Mouse (Mus musculus) gastrocnemius, adult 8-10 months (tissue): ENCODE data around the gene Ilkap. TPM values are rescaled to one million over a fixed set of nuclear protein-coding genes. Genes with fewer than 3 reads are reported as not detected.

Source experiments
- DNase-seq, 2 experiments: peaks; one replicate each; pipeline ENCODE4 v3.0.0; 2022; ENCODE audit warnings: low spot score in 2 of 2
- total RNA-seq, 4 experiments: library from RNA; stranded (reverse); gene quantifications; 2 replicates each; pipeline ENCODE4 v1.2.4; 2022

Gene Ilkap
- total RNA-seq, 4 experiments from 2014 or later = 31.2 to 40.1 (median 34.0) TPM

DNA sequence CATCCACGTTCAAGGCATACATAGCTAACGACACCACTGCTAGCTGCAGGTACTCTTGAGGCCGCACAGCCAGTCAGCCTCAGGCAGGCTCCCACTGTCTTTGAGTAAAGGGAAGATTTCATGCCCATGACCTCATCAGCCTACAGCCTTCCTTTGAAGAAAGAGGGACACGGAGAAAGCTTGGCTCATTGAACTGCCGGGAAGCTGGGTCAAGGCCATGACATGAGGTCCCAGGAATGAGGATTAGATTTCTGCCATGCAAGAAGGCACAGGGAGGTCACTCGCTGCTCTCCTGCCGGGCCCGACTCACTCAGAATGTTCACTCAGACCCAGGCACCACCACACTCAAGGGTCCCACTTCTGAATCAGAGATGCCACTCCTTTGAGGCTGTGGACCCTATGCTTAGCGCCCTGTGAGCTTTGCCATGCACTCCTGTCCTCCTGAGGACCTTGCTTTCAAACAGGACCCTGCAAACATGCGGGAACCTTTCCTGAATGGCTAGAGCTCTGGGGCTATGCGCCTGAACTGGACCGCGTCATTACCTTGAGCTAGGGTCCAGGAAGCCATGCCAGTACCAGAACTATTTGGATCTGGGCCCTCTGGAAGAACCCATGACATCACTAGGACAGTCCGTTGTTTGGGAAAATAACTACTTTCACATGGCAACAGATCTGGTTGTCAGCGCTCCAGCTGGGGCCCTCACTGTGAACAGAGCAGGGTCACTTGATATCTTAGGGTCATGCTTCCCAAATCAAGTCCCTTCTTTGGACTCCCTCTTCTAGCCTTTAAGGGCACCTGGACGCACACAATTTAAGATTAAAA lies 33.6 kb downstream of the Ilkap start:
- DNase-seq = no peak

DNA sequence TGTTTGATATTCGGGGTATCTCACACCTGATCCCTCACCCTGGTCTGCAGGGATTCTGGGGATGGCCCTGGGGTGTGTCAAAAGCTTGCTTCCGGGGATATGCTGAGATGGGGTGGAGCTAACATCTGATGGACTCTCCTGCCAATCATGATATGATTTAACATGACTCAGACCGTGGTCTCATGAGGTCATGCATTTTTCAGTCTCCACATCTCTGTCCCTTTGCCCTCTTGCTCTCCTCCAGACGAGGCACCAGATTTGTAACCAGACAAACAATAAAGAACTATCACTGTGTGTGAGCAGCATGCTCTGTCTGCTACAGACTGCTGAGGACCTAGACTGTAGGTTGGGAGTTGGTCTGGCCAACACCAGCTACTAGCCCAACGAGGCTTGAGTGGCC lies 36.5 kb downstream of the Ilkap start:
- DNase-seq = no peak

DNA sequence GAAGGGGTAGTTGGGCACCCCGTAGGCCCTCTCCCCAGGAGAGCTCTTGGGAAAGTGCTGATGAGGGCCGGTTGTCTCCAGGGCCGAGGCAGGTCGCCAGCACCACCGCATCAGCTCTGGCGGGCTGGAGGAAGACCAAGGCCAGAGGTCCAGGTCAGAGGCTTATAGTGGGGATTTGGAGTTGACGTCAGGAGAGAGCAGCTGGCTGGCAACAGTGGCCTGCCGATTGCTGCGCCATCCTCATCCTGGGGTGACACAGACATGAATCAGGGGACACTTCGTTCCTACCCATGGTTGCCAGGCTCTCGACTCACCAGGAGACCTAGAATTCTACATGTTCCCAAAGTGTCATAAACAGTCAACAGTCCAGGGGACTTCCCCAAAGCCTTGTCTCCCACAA lies 42.5 kb downstream of the Ilkap start:
- DNase-seq = no peak

DNA sequence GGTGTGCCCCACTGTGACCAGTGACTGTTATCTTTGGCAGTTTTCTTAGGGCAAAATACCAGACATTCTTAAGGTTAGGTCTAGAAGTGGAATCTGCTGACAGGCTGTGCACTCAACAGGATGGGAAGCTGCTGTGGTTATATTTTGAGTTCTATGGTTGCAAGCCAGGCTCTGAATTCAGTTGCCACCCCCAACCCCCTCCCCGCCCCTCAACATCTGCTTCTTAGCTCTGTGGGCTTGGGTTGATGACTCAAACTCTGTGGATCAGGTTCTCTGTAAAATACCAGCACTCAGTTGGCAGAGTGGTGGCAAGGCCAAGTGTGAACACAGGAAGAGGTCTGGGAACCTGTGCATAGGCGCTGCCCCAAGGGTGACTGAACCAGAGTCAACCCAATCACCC lies 46.3 kb downstream of the Ilkap start:
- DNase-seq = no peak

DNA sequence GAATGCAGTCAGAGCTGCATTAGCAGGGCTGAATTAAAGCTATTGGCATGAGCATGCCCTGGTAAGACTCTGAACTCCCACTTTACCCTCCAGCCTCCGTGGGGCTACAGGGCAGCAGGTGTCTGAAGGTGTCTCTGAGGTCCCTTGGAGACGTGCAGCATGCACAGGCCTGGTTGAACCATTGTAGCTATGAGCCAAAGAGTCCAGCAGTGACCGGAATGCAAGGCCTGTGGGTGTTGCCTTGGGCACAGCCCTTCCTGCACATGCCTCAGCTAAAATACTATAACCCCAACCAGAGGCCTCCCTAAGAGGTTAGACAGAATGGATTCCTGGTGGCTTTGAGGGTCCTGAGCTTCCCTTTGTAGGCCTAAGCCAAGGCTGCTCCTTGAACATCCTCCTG lies 47.4 kb downstream of the Ilkap start:
- no peak for DNase-seq

DNA sequence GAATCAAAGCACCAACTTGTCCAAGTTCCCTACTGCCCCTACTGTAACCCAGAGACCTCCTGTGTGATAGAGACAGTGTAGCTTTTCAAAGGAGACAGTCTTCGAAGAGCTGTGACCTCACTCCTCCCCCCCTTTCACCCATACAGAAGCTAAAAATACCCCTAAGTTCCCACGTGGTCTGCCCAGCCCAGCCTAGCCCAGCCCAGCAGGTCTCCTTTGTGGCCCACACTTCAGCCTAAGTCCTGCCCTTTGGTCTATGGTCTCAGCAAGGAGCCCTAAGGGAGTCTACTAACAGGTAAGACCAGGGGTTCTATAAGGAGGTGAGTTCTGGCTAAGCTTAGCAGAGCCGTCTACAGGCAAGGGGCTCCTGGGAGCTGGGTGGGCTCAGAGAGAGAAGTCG lies 47.8 kb downstream of the Ilkap start, which contains the start of gene Klhl30:
Gene Klhl30 (plus strand): TSS at position 176 of the 400 bp plus-strand sequence.
- DNase-seq = peak in 1 of 2 experiments; percentile 39

DNA sequence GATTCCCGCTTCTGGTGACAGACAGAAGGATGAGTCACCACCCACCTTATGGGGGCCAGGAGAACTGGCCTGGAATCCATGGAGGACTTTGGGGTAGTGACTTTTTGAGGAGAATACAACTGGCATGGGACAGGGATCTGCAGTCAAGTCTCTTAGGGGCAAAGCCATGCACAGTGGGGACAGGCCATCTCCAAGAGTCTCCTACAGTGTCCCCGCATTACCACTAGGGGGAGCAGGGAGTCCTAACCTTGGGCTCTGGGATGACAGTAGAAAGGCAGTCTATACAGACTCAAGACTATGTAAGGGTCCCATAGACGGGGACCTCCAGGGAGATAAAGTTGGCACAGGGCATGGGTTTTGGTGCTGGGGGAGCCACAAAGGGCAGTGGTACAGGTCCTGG lies 51.7 kb downstream of the Ilkap start:
- peak; percentile 40 to 47 for DNase-seq

DNA sequence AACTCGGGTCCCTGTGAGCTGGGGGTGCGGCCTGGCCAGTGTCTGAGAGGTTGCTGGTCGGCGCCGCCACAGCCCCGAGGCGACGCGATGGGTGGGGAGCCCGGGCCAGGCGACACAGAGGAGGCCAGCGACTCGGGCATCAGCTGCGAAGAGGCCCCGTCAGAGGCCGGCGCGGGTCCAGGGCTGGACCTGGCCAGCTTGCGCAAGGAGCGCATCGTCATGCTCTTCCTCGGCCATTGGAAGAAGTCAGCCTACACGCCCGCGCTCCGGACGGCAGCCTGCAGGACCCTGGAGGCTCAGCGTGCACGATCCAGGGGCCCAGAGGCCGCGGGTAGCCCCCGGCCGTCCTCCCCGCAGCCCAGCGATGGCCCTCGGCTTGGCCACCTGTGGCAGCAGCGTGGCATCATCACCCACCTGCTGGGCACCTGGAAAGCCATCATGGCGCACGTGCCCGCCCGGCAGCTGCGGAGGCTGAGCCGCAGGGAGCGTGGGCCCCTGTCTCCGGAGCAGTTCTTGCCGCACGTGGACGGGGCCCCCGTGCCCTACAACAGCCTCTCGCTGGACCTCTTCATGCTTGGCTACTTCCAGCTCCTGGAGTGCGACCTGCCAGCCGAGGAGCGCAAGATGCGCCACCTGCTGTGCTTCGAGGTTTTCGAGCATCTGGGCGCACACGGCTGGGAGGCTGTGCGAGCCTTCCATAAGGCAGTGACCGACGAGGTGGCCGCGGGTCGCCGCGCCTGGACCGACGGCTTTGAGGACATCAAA lies 53.5 kb downstream of the Ilkap start:
- no peak for DNase-seq

DNA sequence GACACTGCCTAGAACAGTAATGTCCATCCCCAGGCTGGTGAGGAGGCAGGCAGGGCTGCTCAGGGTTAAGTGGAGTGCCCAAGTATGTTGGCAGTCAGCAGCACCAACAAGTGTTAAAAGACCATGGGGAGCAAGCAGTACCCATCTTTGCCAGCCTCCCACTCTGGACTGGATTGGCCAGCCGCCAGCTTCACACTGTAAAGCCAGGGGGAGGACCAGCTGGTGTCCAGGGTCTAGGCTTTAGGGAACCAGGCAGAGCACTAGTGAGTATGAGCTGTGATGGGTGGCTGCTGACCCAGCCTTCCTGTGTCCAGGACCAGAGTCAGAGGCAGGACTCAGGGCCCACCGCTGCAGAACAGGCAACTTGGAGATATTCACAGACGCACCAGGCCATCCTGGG lies 54.6 kb downstream of the Ilkap start:
- no peak for DNase-seq

DNA sequence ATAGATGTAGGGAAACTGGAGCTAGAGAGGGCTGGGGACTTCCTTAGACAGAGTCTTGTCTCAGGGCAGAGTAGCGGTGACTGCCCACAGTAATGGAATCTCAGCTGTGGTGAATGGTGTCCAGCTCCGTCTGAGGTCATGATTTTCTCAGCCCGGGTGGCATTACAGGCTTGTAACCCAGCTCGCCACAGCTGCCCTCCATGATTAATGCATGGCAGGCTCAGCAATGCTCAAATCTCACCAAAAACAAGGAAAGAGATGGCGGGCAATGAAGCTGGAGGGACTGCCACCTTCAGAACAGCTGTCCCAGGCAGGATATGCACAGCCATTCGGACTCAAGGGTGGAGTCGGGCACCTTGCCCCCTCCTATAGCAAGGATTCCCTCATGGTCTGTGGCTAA lies 61.3 kb downstream of the Ilkap start:
- no peak for DNase-seq

DNA sequence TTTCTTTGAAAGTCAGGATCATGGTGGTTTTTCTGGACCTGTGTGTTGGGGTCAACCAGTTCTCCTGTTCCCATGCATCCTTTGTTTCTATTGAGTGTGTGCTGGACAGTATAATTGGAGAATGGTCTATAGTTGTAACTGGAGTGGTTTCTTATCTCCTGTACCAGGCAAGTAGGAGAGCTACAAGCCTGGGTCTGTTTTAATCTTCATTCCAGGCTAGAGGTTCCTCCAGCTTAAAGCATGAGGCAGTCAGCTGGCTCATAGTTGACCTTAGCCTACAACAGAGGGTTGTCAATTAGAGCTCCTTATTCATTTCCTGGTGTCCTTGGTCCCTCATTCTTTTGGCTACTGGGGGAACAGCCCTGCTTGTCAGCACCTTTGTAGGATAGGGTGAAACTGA lies 65.0 kb downstream of the Ilkap start:
- DNase-seq = no peak

DNA sequence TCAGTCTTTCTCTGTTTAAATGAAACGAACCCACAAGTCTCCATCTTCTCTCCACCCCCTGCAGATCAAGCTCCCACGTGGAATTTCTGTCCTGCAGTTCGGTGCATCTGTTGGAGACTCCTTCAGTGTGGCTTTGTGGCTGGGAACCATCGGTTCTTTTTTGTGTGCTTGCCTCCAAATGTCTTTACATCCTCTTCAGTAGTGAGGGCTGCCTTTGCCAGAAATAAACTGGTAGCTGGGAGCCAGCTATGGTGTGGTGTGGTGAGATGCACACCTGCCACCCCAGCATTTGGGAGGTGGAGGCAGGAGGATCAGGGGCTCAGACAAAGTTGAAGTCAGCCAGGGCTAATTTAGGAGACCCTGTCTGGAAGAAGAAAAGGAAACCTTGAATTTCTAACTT lies 66.5 kb downstream of the Ilkap start:
- no peak for DNase-seq

DNA sequence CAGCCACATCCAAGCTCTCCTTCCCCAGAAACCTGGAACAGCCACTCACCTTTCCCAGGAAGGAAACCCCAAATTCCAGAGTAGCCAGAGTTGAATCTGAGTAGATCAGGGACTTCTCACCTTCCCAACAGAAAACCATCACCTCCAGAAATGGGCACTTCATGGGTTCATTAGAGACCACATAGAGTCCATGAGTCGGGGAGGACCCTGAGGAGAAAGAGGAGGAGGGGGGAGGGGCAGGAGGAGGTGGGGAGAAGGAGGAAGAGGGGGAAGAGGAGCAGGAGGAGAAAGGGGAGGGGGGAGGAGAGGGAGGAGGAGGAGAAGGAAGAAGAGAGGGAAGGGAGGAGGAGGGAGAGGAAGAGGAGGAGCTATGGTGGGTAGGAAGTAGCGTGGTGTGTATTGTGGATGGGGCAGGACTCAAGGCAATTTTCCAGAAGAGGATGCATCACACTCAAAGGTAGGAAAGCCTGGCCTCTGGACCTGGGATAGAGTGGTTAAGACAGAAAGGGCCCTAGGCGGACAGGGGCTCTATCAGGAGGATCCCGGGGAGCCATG lies 73.0 kb downstream of the Ilkap start:
- DNase-seq = no peak

DNA sequence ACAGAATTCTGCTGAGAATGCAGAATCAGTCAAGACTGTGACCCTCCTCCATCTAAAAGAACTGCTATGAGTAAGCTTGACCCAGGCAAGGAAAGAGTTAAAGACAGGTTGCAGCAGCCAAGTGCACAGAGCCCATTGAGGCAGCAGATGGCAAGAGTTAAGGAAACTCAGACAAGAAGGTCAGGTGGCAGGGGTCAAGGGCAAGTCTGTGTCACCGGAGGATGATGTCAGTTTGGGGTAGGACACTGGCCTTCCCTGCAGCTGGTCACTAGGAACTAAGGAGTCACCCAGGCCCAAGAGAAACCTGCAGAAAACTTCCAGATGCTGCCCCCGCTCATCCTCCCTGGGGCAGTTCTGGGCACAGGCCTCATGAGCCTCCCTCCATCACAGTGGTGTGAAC lies 74.0 kb downstream of the Ilkap start:
- no peak for DNase-seq

Other genes with a start within 250 kb of the Ilkap start
- 10 to 100 TPM; 10.7 to 19.5 (median 15.8) TPM for gene Ramp1, start 219.0 kb downstream of the Ilkap start, total RNA-seq
- gene Ube2f, start 148.5 kb downstream of the Ilkap start, total RNA-seq = 10 to 100 TPM; 49.2 to 54.3 (median 50.0) TPM
- gene Scly, start 100.5 kb downstream of the Ilkap start, total RNA-seq = 1 to 10 TPM; 8.3 to 9.8 (median 9.1) TPM
- not detected for gene Espnl, start 76.7 kb downstream of the Ilkap start, total RNA-seq
- 10 to 100 TPM; 56.3 to 72.6 (median 60.8) TPM for gene Klhl30, start 47.8 kb downstream of the Ilkap start, total RNA-seq
- 1 to 10 TPM in 1 of 4 experiments, under 1 TPM in 2, not detected in 1; 0.32 to 2.1 (median 0.63) TPM for gene Erfe, start 32.4 kb downstream of the Ilkap start, total RNA-seq
- 1 to 10 TPM; 6.9 to 9.2 (median 7.2) TPM for gene Hes6, start 15.2 kb upstream of the Ilkap start, total RNA-seq
- gene Per2, start 60.5 kb upstream of the Ilkap start, total RNA-seq = 10 to 100 TPM in 1 of 4 experiments, 1 to 10 TPM in 3; 7.0 to 15.0 (median 8.8) TPM
- 1 to 10 TPM; 2.9 to 3.7 (median 3.3) TPM for gene Traf3ip1, start 95.8 kb upstream of the Ilkap start, total RNA-seq
- 10 to 100 TPM; 12.8 to 16.7 (median 15.5) TPM for gene Asb1, start 141.7 kb upstream of the Ilkap start, total RNA-seq